9 mouse cellular contexts compared by ENCODE assay signal in the genomic region with DNA sequence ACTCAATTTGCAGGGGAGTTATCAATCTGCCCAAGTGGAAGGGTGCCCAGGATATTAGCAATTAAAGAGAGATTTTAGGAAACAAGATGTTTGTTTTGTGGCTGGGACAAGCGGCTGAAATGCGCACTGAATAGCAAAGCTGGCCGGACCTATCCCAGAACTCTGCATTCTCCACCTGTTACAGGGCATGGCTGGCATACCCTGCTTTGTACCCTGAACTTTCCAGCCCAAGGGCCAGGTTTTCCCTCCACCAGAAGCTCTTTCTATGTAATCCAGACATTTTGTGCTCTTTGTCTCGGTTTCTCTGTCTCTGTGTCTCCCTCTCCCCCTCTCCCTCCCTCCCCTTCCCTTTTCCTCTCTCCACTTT. TPM values are rescaled to one million over a fixed set of nuclear protein-coding genes. Genes with fewer than 3 reads are reported as not detected.
DNase-seq lines count a peak whose midpoint lies in the region; ATAC-seq and TF ChIP-seq lines count a peak whose summit lies in the region.
"Had no signal": no experiment of that assay in that cellular context is flagged by ENCODE, and none has a peak within 500 bp of the region (broad histone marks: within the 10 kb centered on the region; RNA-seq: fewer than 3 reads in every experiment).

No protein-coding gene starts in this region.

- no peak for TF ChIP-seq POLR2A in ES-Bruce4 (IDR thresholded peaks at IDR 0.05; ENCODE audit: insufficient read depth, low read length)

- no peak for TF ChIP-seq CTCF in ES-Bruce4 (IDR thresholded peaks at IDR 0.05; ENCODE audit: low read depth, low read length)

- no peaks in the 10 kb centered on the region for H3K36me3 ChIP-seq in heart, embryonic 11.5 days (ENCODE audit: control insufficient read depth, insufficient read depth, low read length)
- no peaks in the 10 kb centered on the region for H3K36me3 ChIP-seq in ES-Bruce4 (ENCODE audit: control insufficient read depth, insufficient read depth, low read length, poor library complexity, severe bottlenecking)

- H3K27me3 ChIP-seq in heart, embryonic 11.5 days (ENCODE audit: control insufficient read depth, insufficient read depth, low read length), result no peaks in the 10 kb centered on the region
- H3K27me3 ChIP-seq in ES-Bruce4 (ENCODE audit: control insufficient read depth, insufficient read depth, low read length, poor library complexity, severe bottlenecking), result no peaks in the 10 kb centered on the region

- no peaks in the 10 kb centered on the region for H3K4me1 ChIP-seq in heart, embryonic 11.5 days (ENCODE audit: control insufficient read depth, insufficient read depth, low read length)
- H3K4me1 ChIP-seq in ES-Bruce4 (ENCODE audit: control insufficient read depth, insufficient read depth, low read length), result peaks cover 5% of the 10 kb centered on the region

- peak overlapping the region; percentile 50 for H3K4me3 ChIP-seq in heart, embryonic 11.5 days (ENCODE audit: low read depth, low read length)
- H3K4me3 ChIP-seq in ES-Bruce4 (ENCODE audit: low read depth, low read length), result peak overlapping the region; percentile 94

- intact Hi-C loops in left cerebral cortex, postnatal 14 days (cut with DNase I), result loop anchor here (5.0 kb wide), 1 partner anchor 38 kb away; no protein-coding TSS in a partner anchor

- H3K9ac ChIP-seq in heart, embryonic 11.5 days (ENCODE audit: low read depth, low read length), result peak overlapping the region; percentile 68
- H3K9ac ChIP-seq in ES-Bruce4 (ENCODE audit: low read depth, poor library complexity, severe bottlenecking), result peak overlapping the region; percentile 87

- ATAC-seq in heart, embryonic 11.5 days (replicated peaks; ENCODE audit: insufficient number of reproducible peaks, low FRiP score, low TSS enrichment), result no peak
- peak; percentile 20 for ATAC-seq in granulocyte monocyte progenitor cell, adult 5-6 weeks (replicated peaks; ENCODE audit: poor library complexity, severe bottlenecking)
- peak; percentile 38 for ATAC-seq in megakaryocyte, adult 5-6 weeks (ENCODE audit: poor library complexity, severe bottlenecking)

- WGBS in heart, embryonic 11.5 days (ENCODE audit: insufficient replicate concordance), result 5% methylated on average over 4 of the region's 4 CpGs

- no peaks in the 10 kb centered on the region for H3K9me3 ChIP-seq in heart, embryonic 11.5 days (replicated peaks; ENCODE audit: control insufficient read depth, low read length)
- H3K9me3 ChIP-seq in ES-Bruce4 (replicated peaks; ENCODE audit: control insufficient read depth, insufficient read depth, low read length, poor library complexity, severe bottlenecking), result no peaks in the 10 kb centered on the region

- no peak overlapping the region; the same call in 1 of the 2 replicates for H3K27ac ChIP-seq in heart, embryonic 11.5 days (ENCODE audit: low read depth, low read length)
- H3K27ac ChIP-seq in ES-Bruce4 (ENCODE audit: insufficient read depth, low read length), result peak overlapping the region; percentile 71

- H3K4me2 ChIP-seq in heart, embryonic 11.5 days, result peak overlapping the region; percentile 81

- no peak for TF ChIP-seq EP300 in ES-Bruce4 (IDR thresholded peaks at IDR 0.05; ENCODE audit: insufficient read depth, low read depth, low read length)

- no peak for DNase-seq in heart, adult 8-10 months (ENCODE audit: low spot score)
- DNase-seq in left cerebral cortex, postnatal 14 days (ENCODE audit: low spot score in 2 of 2), result no peak
- DNase-seq in testis, postnatal 14 days (ENCODE audit: low spot score), result no peak
- DNase-seq in c-Kit-positive CD71-positive TER-119-positive erythroid progenitor cells, embryonic 14.5 days (ENCODE audit: low spot score), result no peak

RNA-seq across cellular contexts. Expression of a gene that starts 0.6 kb away (rescaled TPM):
- polyA plus RNA-seq in heart, embryonic 11.5 days (2014; fragmentation: Nextera tagmentation; extraction: Ambion mirVana), result 0.24 and 1.0 TPM in 2 replicates
- total RNA-seq in heart, adult 8-10 months (2022), result not detected
- polyA plus RNA-seq in ES-Bruce4 (2011; ENCODE audit: insufficient read depth, insufficient read length, low read depth, missing spikeins), result 13.5 and 16.9 TPM in 2 replicates
- total RNA-seq in granulocyte monocyte progenitor cell, adult 5-6 weeks (2014; fragmentation: Nextera tagmentation), result 0.73 and 1.7 TPM in 2 replicates
- 0.72 and 1.6 TPM in 2 replicates for total RNA-seq in granulocyte monocyte progenitor cell, adult 5-6 weeks (2017)
- total RNA-seq in megakaryocyte, adult 5-6 weeks (2015), result 0.78 and 0.93 TPM in 2 replicates
- total RNA-seq in megakaryocyte, adult 5-6 weeks (2017), result 0.29 and 0.37 TPM in 2 replicates
- under 1 TPM; 0.42 to 0.53 TPM for total RNA-seq in left cerebral cortex, postnatal 14 days (2021)

RNA-seq across cellular contexts. Expression of a gene that starts 4.9 kb away (rescaled TPM):
- polyA plus RNA-seq in heart, embryonic 11.5 days (2014; fragmentation: Nextera tagmentation; extraction: Ambion mirVana), result 0.32 and 0.33 TPM in 2 replicates
- total RNA-seq in heart, adult 8-10 months (2022), result under 1 TPM in 1 of 4 experiments, not detected in 3; 0.09 TPM
- polyA plus RNA-seq in ES-Bruce4 (2011; ENCODE audit: insufficient read depth, insufficient read length, low read depth, missing spikeins), result 2.9 and 6.4 TPM in 2 replicates
- not detected in 2 replicates for total RNA-seq in granulocyte monocyte progenitor cell, adult 5-6 weeks (2014; fragmentation: Nextera tagmentation)
- total RNA-seq in granulocyte monocyte progenitor cell, adult 5-6 weeks (2017), result not detected in 2 replicates
- not detected in 2 replicates for total RNA-seq in megakaryocyte, adult 5-6 weeks (2015)
- total RNA-seq in megakaryocyte, adult 5-6 weeks (2017), result 0.11 TPM in 1 of 2 replicates, not detected in the other
- 1 to 10 TPM; 8.6 to 8.7 TPM for total RNA-seq in left cerebral cortex, postnatal 14 days (2021)
- total RNA-seq: gastrocnemius, postnatal 25 days had no signal

RNA-seq across cellular contexts. Expression of a gene that starts 13.2 kb away (rescaled TPM):
- polyA plus RNA-seq in heart, embryonic 11.5 days (2014; fragmentation: Nextera tagmentation; extraction: Ambion mirVana), result 18.1 and 19.8 TPM in 2 replicates
- total RNA-seq in heart, adult 8-10 months (2022), result 10 to 100 TPM; 23.8 to 31.2 (median 29.1) TPM
- polyA plus RNA-seq in ES-Bruce4 (2011; ENCODE audit: insufficient read depth, insufficient read length, low read depth, missing spikeins), result 29.7 and 38.7 TPM in 2 replicates
- total RNA-seq in granulocyte monocyte progenitor cell, adult 5-6 weeks (2014; fragmentation: Nextera tagmentation), result 20.4 and 32.2 TPM in 2 replicates
- total RNA-seq in granulocyte monocyte progenitor cell, adult 5-6 weeks (2017), result 9.2 and 14.0 TPM in 2 replicates
- total RNA-seq in megakaryocyte, adult 5-6 weeks (2015), result 7.5 and 14.5 TPM in 2 replicates
- 15.9 and 17.9 TPM in 2 replicates for total RNA-seq in megakaryocyte, adult 5-6 weeks (2017)
- 10 to 100 TPM; 84.2 to 85.4 TPM for total RNA-seq in left cerebral cortex, postnatal 14 days (2021)

RNA-seq across cellular contexts. Expression of a gene that starts 15.1 kb away (rescaled TPM):
- polyA plus RNA-seq in heart, embryonic 11.5 days (2014; fragmentation: Nextera tagmentation; extraction: Ambion mirVana), result 1.8 and 2.9 TPM in 2 replicates
- total RNA-seq in heart, adult 8-10 months (2022), result 1 to 10 TPM; 2.8 to 3.7 (median 3.3) TPM
- 8.5 and 9.8 TPM in 2 replicates for polyA plus RNA-seq in ES-Bruce4 (2011; ENCODE audit: insufficient read depth, insufficient read length, low read depth, missing spikeins)
- 6.4 and 8.4 TPM in 2 replicates for total RNA-seq in granulocyte monocyte progenitor cell, adult 5-6 weeks (2014; fragmentation: Nextera tagmentation)
- total RNA-seq in granulocyte monocyte progenitor cell, adult 5-6 weeks (2017), result 3.3 and 9.3 TPM in 2 replicates
- 2.5 and 4.2 TPM in 2 replicates for total RNA-seq in megakaryocyte, adult 5-6 weeks (2015)
- total RNA-seq in megakaryocyte, adult 5-6 weeks (2017), result 5.9 and 8.1 TPM in 2 replicates
- total RNA-seq in left cerebral cortex, postnatal 14 days (2021), result 10 to 100 TPM; 15.7 to 17.3 TPM

RNA-seq across cellular contexts. Expression of a gene that starts 22.5 kb away (rescaled TPM):
- 1.7 and 3.5 TPM in 2 replicates for polyA plus RNA-seq in heart, embryonic 11.5 days (2014; fragmentation: Nextera tagmentation; extraction: Ambion mirVana)
- total RNA-seq in heart, adult 8-10 months (2022), result 1 to 10 TPM; 1.7 to 6.7 (median 3.6) TPM
- 18.2 and 21.5 TPM in 2 replicates for polyA plus RNA-seq in ES-Bruce4 (2011; ENCODE audit: insufficient read depth, insufficient read length, low read depth, missing spikeins)
- 5.2 and 20.4 TPM in 2 replicates for total RNA-seq in granulocyte monocyte progenitor cell, adult 5-6 weeks (2014; fragmentation: Nextera tagmentation)
- total RNA-seq in granulocyte monocyte progenitor cell, adult 5-6 weeks (2017), result 4.4 and 12.0 TPM in 2 replicates
- total RNA-seq in megakaryocyte, adult 5-6 weeks (2015), result 12.1 and 13.7 TPM in 2 replicates
- 4.4 and 4.6 TPM in 2 replicates for total RNA-seq in megakaryocyte, adult 5-6 weeks (2017)
- total RNA-seq in left cerebral cortex, postnatal 14 days (2021), result 10 to 100 TPM in 1 of 2 experiments, 1 to 10 TPM in 1; 4.2 to 10.7 TPM

Comparison
In these comparisons a context has a peak if more than half of its experiments do, and no peak if none do; other contexts are left out.
1. RNA of a gene that starts 4.9 kb away (total RNA-seq): 8.6 to 8.7 TPM in left cerebral cortex, postnatal 14 days; 0.11 TPM in megakaryocyte, adult 5-6 weeks, 0.09 TPM in heart, adult 8-10 months and not detected in granulocyte monocyte progenitor cell, adult 5-6 weeks; every median in the first group is over 4 times any median in the second.